Mouse (Mus musculus) kidney, adult 2 months (tissue): ENCODE measurements at regions not wholly inside any gene's neighbourhood (a gene's known extent, or its start where the extent isn't known, plus 50 kb on each side); places are given as distances from the start of the nearest gene placed in this dataset.

ENCODE experiments used
- CTCF ChIP-seq: fragments of 200-500 bp; conservative IDR thresholded peaks from 2 replicates; pipeline ENCODE4 v1.5.1; 2011; ENCODE audit warnings: low read depth, mild to moderate bottlenecking, control low read depth, low read length, moderate library complexity, mixed read lengths; ENCODE audit not compliant: insufficient read depth, insufficient read length
- POLR2A ChIP-seq: fragments of 200-500 bp; IDR thresholded peaks from one replicate; pipeline ENCODE4 v1.6.1; 2011; ENCODE audit warnings: low read depth, low read length, control low read depth

- TF ChIP-seq POLR2A: no peak
- peak; percentile 42; the same call in 1 of the 2 replicates for TF ChIP-seq CTCF
Measured at GRCm38 (mm10) chr1:184262975-184263374, 228.9 kb upstream of the 1700056E22Rik start.
